Mouse (Mus musculus) cerebellum, adult 2 months (tissue): ENCODE measurements around the gene Spata3. TPM values are rescaled to one million over a fixed set of nuclear protein-coding genes. Genes with fewer than 3 reads are reported as not detected.
A peak's percentile ranks its signal among the peaks of the same experiment; 100 is the strongest.

ENCODE experiments used
- DNase-seq, 2 experiments: peaks; one replicate each; pipeline ENCODE4 v3.0.0; 2021
- H3K27ac ChIP-seq: fragments of 200-500 bp; 2 replicates; pipeline ENCODE4 v1.5.1; 2012; ENCODE audit warnings: low read length, control low read depth, inconsistent platforms; ENCODE audit not compliant: insufficient read depth
- H3K27me3 ChIP-seq: fragments of 200-500 bp; 2 replicates; pipeline ENCODE4 v1.6.1; 2012; ENCODE audit warnings: inconsistent platforms, mild to moderate bottlenecking, low read length, moderate library complexity; ENCODE audit not compliant: control insufficient read depth, insufficient read depth
- H3K4me1 ChIP-seq: fragments of 200-500 bp; 2 replicates; pipeline ENCODE4 v1.6.1; 2011; ENCODE audit warnings: low read length; ENCODE audit not compliant: control insufficient read depth, insufficient read depth
- H3K4me3 ChIP-seq: fragments of 200-500 bp; replicated peaks from 2 replicates; pipeline ENCODE3; 2011; ENCODE audit warnings: mild to moderate bottlenecking, low read depth, low read length, control low read depth; ENCODE audit not compliant: insufficient read depth
- CTCF ChIP-seq: fragments of 200-500 bp; IDR thresholded peaks from 2 replicates; pipeline ENCODE4 v1.5.1; 2011; ENCODE audit warnings: low read depth, mild to moderate bottlenecking, control low read depth, low read length, moderate library complexity, borderline replicate concordance; ENCODE audit not compliant: insufficient read depth
- POLR2A ChIP-seq: fragments of 200-500 bp; IDR thresholded peaks from 2 replicates; pipeline ENCODE4 v1.6.1; 2011; ENCODE audit warnings: low read length, control low read depth, borderline replicate concordance; ENCODE audit not compliant: insufficient read depth
- WGBS: fragments of 180-500 bp; shearing (Covaris S2); methylation state at CpG from one replicate; pipeline ENCODE4 v1.1.7; 2018; 5-methylcytosine and 5-hydroxymethylcytosine counted together
- polyA plus RNA-seq: library from polyadenylated mRNA; depleted of rRNA; stranded (reverse); fragments of >200 nt; gene quantifications from 2 replicates; pipeline ENCODE4 v1.2.3, GENCODE M21; 2012

The Spata3 gene
- polyA plus RNA-seq, 1 experiment, result 0.95 TPM

DNA sequence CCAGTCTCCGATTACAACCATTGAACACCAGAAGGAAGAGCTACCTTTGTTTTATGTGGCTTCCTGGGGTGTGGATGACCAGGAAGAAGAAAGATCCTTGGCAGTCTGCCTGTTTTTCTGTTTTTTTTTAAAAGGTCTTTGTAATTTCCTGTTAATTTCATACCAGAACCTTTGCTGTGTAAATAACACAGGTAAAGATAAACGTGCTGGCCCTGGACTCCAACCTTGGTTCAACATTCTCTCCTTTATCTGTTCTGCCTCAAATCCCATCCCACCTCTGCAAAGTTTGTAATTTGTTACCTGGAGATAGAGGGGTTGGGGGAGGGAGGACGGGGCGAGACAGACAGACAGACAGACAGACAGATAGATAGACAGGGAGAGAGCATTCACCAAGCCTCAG is 23.5 kb downstream of the Spata3 start:
- WGBS, result 77% methylated on average over 4 of the region's 4 CpGs
- no peak for TF ChIP-seq CTCF
- TF ChIP-seq POLR2A, result no peak
- H3K27ac ChIP-seq, result no peak overlapping the region
- peaks cover 6% of the 10 kb centered on the region; the same call in 1 of the 2 replicates for H3K4me1 ChIP-seq
- H3K4me3 ChIP-seq, result no peak overlapping the region
- no peak for DNase-seq
- no peaks in the 10 kb centered on the region; the same call in 1 of the 2 replicates for H3K27me3 ChIP-seq

DNA sequence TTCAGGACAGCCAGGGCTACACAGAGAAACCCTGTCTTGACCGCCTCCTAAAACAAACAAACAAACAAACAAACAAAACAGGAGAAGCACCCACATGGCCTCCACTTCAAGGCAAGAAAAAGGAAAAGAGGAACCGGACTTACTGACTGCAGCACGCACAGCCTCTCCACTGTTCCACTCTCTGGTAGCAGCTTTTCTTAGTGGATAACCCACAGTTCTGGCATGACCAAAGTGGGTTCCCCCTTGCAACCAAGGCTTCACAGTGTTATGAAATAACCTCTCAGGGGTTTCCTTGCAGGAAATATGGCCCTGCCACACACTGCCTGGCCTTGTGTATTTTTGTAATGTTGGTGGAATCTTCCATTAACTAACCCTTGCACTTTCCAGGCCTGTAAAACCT is 24.2 kb downstream of the Spata3 start:
- Histone ChIP-seq H3K27ac (no peak overlapping the region), H3K27me3 (no peaks in the 10 kb centered on the region; the same call in 1 of the 2 replicates), H3K4me3 (no peak overlapping the region), H3K4me1 (peaks cover 6% of the 10 kb centered on the region; the same call in 1 of the 2 replicates)
- 95% methylated on average over 3 of the region's 3 CpGs for WGBS
- DNase-seq, result no peak
- TF ChIP-seq POLR2A, result no peak
- no peak for TF ChIP-seq CTCF

DNA sequence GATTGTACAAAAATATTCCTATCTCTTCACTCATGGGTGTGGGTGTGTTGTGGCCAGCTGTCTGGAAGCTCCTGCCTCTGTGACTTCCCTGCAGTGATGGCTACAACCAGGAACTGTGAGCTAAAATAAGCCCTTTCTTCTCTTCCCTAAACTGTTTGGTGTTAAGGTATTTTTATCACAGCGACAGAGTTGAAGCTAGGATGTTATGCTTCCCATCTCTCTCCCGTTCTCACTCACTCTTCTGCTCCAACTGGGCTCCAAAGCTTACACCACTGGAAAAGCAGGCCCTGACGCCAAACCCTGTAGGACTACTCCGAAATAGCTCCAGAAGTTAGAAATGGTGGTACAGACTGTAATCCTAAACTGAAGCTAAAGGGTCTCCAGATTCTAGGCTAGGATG is 28.4 kb downstream of the Spata3 start:
- H3K27me3 ChIP-seq, result peaks cover 2% of the 10 kb centered on the region; the same call in 1 of the 2 replicates
- H3K27ac ChIP-seq, result no peak overlapping the region
- 83% methylated on average over 4 of the region's 4 CpGs for WGBS
- DNase-seq, result no peak
- no peaks in the 10 kb centered on the region for H3K4me1 ChIP-seq
- TF ChIP-seq CTCF (no peak), POLR2A (no peak)
- H3K4me3 ChIP-seq, result no peak overlapping the region

DNA sequence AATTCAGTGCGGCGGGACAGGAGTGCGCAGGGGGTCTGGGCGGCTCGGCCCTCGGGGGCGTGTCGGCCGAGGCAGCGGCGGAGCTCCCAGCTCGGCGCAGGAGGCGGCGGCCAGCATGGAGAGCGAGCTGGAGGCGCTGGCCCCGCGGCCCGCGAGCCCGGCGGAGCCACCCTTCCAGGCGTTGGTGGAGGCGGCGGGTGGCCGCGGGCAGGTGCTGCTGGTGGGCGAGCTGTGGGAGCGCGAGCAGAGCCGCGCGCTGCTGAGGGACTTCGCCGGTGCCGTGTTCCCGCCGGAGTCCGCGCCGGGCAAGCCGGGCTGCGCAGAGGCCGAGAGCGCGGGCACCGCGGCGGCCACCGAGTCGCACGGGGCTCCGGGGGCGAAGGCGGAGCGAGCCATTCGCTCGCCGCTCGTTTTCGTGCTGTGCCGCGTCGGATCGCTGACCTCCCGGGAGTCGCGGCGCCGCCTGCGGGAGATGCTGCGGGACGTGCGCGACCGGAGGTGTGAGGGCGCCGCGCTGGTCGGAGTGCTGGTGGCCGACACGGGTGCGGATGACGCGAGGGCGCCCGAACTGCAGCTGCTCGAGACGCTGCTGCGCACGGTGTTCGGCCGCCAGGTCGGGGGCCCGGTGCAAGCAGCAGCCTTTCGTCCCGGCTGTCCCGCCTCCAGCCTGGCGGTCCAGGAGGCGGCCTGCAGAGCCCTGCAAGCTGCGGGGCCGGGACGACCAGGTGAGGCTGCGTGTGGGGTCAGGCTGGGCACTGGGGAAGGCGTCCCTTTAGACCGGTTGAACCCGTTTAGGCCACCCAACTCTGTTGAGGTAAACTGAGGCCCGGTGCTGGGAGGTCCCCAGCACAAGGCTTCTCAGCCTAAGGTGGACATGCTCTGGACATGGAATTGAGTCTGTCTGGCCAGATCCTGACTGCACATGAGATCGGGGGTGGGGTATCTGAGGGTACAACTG is 29.5 kb downstream of the Spata3 start, which contains the start of gene 2810459M11Rik:
Gene 2810459M11Rik, plus strand, starts transcription at position 16 of the 958 bp plus-strand sequence.
- WGBS, result 1% methylated on average over 108 of the region's 110 CpGs

DNA sequence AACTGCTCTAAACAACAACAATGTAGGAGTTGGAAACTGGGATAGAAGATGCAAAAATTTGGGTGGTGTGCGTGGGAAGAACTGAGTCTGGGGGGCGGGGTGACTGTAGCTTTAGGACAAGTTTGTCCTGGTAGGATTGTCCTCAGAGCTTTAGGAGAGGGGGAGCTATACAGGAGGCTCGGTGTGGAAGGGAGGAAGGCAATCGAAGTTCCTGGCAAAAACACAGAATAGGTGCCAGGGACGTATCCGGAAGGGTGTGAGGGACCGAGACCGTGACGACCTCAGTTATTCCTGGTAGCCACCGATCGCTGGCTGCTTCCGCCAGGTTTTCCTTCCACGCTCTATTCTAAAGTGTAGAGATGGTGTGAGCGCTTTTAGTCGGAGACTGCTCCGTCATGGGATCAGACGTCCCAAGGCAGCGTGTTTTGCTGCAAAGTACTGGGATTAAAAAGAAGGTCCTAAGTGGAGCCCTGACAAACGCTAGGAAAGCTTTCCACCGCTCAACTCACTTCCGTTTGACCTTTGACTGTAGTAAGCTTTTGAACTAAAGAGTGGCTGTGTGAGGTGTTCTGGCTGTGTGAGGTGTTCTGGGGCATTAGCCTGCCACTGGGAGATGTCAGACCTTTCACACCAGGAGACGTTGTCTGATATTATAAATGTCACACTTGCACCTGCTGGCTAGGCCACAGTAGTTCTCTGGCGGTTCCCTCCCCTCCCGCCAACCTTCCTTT is 30.4 kb downstream of the Spata3 start:
- H3K4me1 ChIP-seq, result no peaks in the 10 kb centered on the region

More for the DNA sequence above, 29.5 kb downstream of the Spata3 start, which contains the start of gene 2810459M11Rik:
- H3K27me3 ChIP-seq, result peaks cover 2% of the 10 kb centered on the region; the same call in 1 of the 2 replicates
- TF ChIP-seq POLR2A (no peak), CTCF (no peak)
- H3K4me3 ChIP-seq, result peak within 1 kb of the TSS; percentile 41
- no peaks in the 10 kb centered on the region for H3K4me1 ChIP-seq
- DNase-seq, result peak; percentile 36 to 51
- H3K27ac ChIP-seq, result no peak within 1 kb of the TSS

DNA sequence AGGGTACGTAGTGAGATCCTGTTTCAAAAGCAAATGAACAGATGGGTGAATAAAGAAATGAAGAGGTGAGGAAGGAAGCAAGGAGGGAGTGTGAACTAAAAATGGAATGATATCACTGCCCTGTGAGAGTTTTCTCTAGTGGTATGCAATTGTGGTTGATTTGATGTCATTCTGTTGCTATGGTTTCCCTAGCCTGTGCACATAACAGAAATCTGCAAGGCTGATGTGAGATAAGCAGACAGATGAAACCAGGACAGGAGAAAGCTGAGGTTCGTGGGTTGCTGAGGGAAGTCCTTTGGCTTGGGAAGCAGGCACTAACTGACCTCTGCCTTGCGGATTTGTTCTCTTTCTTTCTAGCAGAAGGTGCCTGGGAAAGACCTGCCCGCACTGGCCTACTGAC is 31.6 kb downstream of the Spata3 start:
- TF ChIP-seq CTCF, result no peak
- no peak for TF ChIP-seq POLR2A
- H3K27me3 ChIP-seq, result peaks cover 2% of the 10 kb centered on the region; the same call in 1 of the 2 replicates
- no peak overlapping the region for H3K4me3 ChIP-seq
- H3K27ac ChIP-seq, result no peak overlapping the region
- 93% methylated on average over 4 of the region's 4 CpGs for WGBS
- H3K4me1 ChIP-seq, result peaks cover 5% of the 10 kb centered on the region
- DNase-seq, result no peak

More for the DNA sequence above, 30.4 kb downstream of the Spata3 start:
- Histone ChIP-seq H3K27ac (no peak overlapping the region), H3K4me3 (no peak overlapping the region), H3K27me3 (peaks cover 2% of the 10 kb centered on the region; the same call in 1 of the 2 replicates)
- DNase-seq, result no peak
- TF ChIP-seq CTCF, result no peak
- no peak for TF ChIP-seq POLR2A
- WGBS, result 44% methylated on average over 24 of the region's 24 CpGs

DNA sequence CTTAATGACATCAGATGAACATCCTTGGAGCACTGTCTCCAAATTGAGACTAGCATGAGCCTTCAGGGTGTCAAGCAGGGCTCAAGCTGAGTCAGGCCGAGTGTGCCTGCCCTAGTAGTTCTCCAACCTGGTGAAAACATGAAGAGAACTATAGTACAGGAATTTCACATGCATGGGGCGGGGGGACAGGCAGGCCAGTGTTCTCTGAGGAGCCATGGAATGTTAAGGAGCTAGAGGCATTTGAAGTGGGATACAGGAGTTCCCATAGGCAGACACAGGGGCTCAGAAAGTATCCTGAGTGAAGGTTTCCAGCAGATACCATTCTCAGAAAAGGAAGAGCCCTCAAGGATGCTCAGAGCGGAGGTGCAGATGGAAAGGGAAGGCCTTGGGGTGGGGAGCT is 32.1 kb downstream of the Spata3 start:
- peaks cover 8% of the 10 kb centered on the region for H3K4me1 ChIP-seq
- peaks cover 2% of the 10 kb centered on the region; the same call in 1 of the 2 replicates for H3K27me3 ChIP-seq
- no peak overlapping the region for H3K27ac ChIP-seq
- no peak for TF ChIP-seq CTCF
- TF ChIP-seq POLR2A, result no peak
- WGBS, result 93% methylated on average over 3 of the region's 3 CpGs
- no peak for DNase-seq
- H3K4me3 ChIP-seq, result no peak overlapping the region
